Mouse (Mus musculus) kidney, embryonic 16.5 days (tissue): ENCODE measurements around the gene Thbs4. TPM values are rescaled to one million over a fixed set of nuclear protein-coding genes. Genes with fewer than 3 reads are reported as not detected.
A peak's percentile ranks its signal among the peaks of the same experiment; 100 is the strongest.

Source experiments
- ATAC-seq: fragments of 200-750 bp; cut with Nextera tagmentation; 2 replicates; pipeline ENCODE4 v1.8.0; 2017; ENCODE audit warnings: moderate TSS enrichment; ENCODE audit not compliant: low FRiP score, low TSS enrichment
- H3K27ac ChIP-seq: fragments of 300-500 bp; sonication (generic); 2 replicates; pipeline ENCODE4 v1.5.1; 2014; ENCODE audit warnings: low read length
- H3K27me3 ChIP-seq: fragments of 300-500 bp; sonication (generic); 2 replicates; pipeline ENCODE4 v1.6.1; 2014; ENCODE audit warnings: low read length, control low read depth, mixed read lengths; ENCODE audit not compliant: insufficient read depth
- H3K36me3 ChIP-seq: fragments of 300-500 bp; sonication (generic); 2 replicates; pipeline ENCODE4 v1.6.1; 2014; ENCODE audit warnings: low read length, control low read depth, mixed read lengths; ENCODE audit not compliant: insufficient read depth
- H3K4me1 ChIP-seq: fragments of 300-500 bp; sonication (generic); 2 replicates; pipeline ENCODE4 v1.6.1; 2014; ENCODE audit warnings: low read length, control low read depth, mixed read lengths; ENCODE audit not compliant: insufficient read depth
- H3K4me2 ChIP-seq: fragments of 300-500 bp; sonication (generic); replicated peaks from 2 replicates; pipeline ENCODE4 v1.6.1; 2014; ENCODE audit warnings: low read depth, low read length
- H3K4me3 ChIP-seq: fragments of 300-500 bp; sonication (generic); 2 replicates; pipeline ENCODE4 v1.5.1; 2014; ENCODE audit warnings: mild to moderate bottlenecking, low read length
- H3K9ac ChIP-seq: fragments of 300-500 bp; sonication (generic); replicated peaks from 2 replicates; pipeline ENCODE4 v1.6.1; 2014; ENCODE audit warnings: low read length
- H3K9me3 ChIP-seq: fragments of 300-500 bp; sonication (generic); 2 replicates; pipeline ENCODE4 v1.6.1; 2016; ENCODE audit warnings: low read length, control low read depth
- WGBS: fragments of 180-500 bp; shearing (Covaris S2); extraction: QIAGEN DNeasy Blood & Tissue Kit; methylation state at CpG from one replicate; pipeline ENCODE4 v1.1.7; 2014; 5-methylcytosine and 5-hydroxymethylcytosine counted together
- polyA plus RNA-seq: library from polyadenylated mRNA; unstranded; fragments of >200 nt; fragmentation: Nextera tagmentation; extraction: Ambion mirVana; gene quantifications from 2 replicates; pipeline ENCODE4 v1.2.1, GENCODE M21; 2015

The Thbs4 gene
- polyA plus RNA-seq, 1 experiment from 2014 or later, result 2.1 TPM

DNA sequence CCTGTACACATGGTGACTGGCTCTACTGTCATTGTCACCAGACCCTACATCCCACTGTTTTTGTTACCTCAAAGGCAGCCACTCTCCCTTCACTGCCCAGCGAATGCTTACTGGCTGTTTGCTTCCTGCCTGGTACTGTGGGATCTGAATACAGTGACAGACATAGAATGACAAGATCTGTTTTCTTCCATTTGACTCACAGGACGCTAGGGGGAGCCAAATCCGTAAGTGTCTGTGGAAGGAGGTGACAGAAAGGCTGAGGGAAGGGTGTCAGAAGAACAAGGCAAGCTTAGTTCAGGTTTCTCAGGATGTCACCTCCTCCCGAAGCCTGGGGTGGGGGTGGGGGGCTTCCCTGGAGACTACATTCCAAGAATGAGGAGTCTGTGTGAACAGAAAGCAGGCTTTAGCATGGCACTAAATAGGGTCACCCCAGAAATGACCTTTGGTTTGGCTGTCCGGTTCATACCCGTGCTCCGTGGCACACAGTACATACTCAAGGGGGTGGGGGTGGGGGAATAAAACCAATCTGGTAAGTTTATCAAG is 43.6 kb downstream of the Thbs4 start:
- WGBS, result 12% methylated on average over 7 of the region's 7 CpGs

DNA sequence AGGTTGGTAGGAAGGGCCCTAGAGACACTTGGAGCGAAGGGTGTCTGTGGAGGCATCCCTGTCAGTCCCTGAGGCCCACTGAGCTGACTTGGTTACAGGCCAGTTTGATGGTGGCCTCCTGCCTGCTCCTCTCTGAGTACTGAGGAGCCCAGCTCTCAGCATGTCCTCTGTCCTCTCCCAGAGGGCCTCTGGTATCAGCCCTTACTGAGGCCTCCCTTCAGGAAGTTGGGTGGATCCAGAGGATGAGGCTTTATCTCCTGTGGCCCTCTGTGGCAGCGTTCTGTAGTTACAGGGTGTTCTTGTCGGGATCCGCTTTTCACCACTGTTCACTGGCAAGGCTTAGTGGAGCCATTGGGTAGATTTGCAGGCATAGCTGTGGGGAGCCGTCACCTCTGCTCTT is 51.3 kb downstream of the Thbs4 start:
- Histone ChIP-seq H3K36me3 (no peaks in the 10 kb centered on the region), H3K4me1 (no peaks in the 10 kb centered on the region), H3K4me3 (no peak overlapping the region), H3K27ac (no peak overlapping the region), H3K4me2 (no peak overlapping the region), H3K9me3 (peaks cover 3% of the 10 kb centered on the region; the same call in 1 of the 2 replicates), H3K27me3 (no peaks in the 10 kb centered on the region), H3K9ac (no peak overlapping the region)
- ATAC-seq, result no peak
- 79% methylated on average over 5 of the region's 5 CpGs for WGBS

More for the DNA sequence above, 43.6 kb downstream of the Thbs4 start:
- Histone ChIP-seq H3K9ac (no peak overlapping the region), H3K27me3 (no peaks in the 10 kb centered on the region), H3K27ac (no peak overlapping the region), H3K4me2 (no peak overlapping the region; the same call in 1 of the 2 replicates), H3K9me3 (peaks cover 3% of the 10 kb centered on the region; the same call in 1 of the 2 replicates), H3K36me3 (no peaks in the 10 kb centered on the region), H3K4me3 (no peak overlapping the region), H3K4me1 (0 out of 2 replicates have a peak, but pooled peaks cover 4% of the 10 kb centered on the region)
- peak; percentile 78 for ATAC-seq

DNA sequence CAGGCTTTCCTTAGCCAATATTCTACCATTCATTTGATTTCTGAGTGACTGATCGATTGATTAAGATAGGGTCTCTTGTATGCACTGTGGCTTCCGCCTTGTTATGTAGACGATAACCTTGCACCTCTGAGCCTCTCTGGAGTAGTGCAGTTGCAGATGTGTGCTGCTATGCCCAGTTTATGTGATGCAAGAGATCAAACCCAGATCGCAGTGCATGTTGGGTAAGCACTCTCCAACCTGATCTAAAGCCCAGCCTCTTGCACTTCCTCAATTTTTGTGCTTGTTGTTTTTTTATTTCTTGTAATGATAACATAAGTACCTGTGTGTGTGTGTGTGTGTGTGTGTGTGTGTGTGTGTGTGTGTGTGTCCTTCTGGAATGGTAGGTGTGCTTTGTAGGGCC is 51.7 kb downstream of the Thbs4 start:
- H3K27ac ChIP-seq, result no peak overlapping the region
- H3K4me1 ChIP-seq, result no peaks in the 10 kb centered on the region
- H3K9me3 ChIP-seq, result peaks cover 3% of the 10 kb centered on the region; the same call in 1 of the 2 replicates
- H3K4me3 ChIP-seq, result no peak overlapping the region
- no peak overlapping the region for H3K4me2 ChIP-seq
- H3K9ac ChIP-seq, result no peak overlapping the region
- no peaks in the 10 kb centered on the region for H3K36me3 ChIP-seq
- ATAC-seq, result no peak; the same call in 1 of the 2 replicates
- 89% methylated on average over 4 of the region's 4 CpGs for WGBS
- no peaks in the 10 kb centered on the region for H3K27me3 ChIP-seq

DNA sequence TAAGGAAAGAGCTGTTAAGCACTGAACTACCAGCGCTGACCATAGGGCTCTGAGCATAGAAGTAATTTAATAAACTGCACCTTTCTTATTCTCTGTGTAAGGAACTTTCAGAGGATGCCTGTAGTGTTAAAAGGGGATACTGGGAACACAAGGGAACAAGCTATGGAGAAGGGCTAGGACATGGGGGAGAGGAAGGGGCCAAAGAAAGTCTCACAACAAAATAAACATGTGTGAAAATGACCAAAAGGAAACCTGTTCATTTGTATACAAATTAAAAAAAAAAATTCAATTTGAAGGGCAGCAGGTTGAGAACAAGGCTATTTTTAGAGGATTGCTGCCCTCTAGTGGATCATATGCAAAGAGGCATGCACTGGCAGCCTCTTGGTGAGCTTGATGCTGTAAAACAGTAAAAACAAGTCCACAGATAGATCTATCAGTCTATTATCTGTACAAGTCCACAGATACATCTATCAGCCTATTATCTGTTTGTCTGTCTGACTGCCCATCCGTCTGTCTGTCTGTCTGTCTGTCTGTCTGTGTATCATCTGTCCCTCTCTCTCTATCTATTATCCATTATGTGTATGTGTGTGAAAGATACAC is 53.8 kb downstream of the Thbs4 start:
- Histone ChIP-seq H3K9me3 (no peaks in the 10 kb centered on the region), H3K27ac (no peak overlapping the region), H3K4me3 (no peak overlapping the region), H3K4me1 (peaks cover 8% of the 10 kb centered on the region), H3K27me3 (no peaks in the 10 kb centered on the region), H3K36me3 (no peaks in the 10 kb centered on the region), H3K4me2 (no peak overlapping the region), H3K9ac (no peak overlapping the region)
- WGBS, result 6% methylated on average over 2 of the region's 2 CpGs
- peak; percentile 62; the same call in 1 of the 2 replicates for ATAC-seq

DNA sequence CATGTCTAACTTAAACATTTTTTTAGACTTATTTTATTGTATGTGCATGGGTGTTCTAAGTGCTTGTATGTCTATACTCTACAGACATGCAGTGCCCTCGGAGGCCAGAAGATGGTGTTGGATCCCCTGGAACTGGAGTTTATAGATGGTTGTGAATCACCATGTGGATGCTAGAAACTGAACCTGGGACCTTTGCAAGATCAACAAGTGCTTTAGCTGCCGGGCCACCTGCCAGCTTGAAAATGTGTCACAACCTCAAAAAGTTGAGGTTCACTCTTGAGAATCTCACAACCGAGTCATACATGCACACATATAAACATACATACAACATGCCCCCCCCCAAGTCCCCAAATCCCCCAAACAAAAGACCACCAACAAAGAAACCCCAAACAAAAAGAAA is 54.8 kb downstream of the Thbs4 start:
- Histone ChIP-seq H3K27ac (no peak overlapping the region), H3K27me3 (no peaks in the 10 kb centered on the region), H3K4me3 (no peak overlapping the region), H3K36me3 (no peaks in the 10 kb centered on the region), H3K4me2 (no peak overlapping the region), H3K9ac (no peak overlapping the region), H3K4me1 (peaks cover 8% of the 10 kb centered on the region), H3K9me3 (no peaks in the 10 kb centered on the region)
- ATAC-seq, result no peak
- WGBS, result 88% methylated on average over 3 of the region's 3 CpGs

DNA sequence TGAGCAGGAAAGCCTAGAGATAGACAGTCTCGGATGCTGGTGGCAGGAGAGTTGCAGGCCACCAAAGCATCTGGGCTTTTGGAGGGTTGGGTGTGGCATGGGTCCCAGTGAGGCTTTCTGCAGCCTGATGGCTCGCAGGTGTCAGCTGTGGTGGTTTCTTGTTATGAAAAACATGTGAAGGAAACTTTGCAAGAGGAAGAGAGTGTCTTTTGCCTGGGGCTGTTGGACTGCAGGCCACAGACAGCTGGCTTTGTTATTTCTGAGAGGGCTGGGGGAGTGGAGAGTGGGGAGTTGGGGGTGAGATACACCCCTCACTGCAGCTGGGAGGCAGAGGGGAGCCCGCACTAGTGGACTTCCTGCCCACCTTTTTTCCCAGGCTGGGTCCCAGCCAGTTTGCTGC is 55.8 kb downstream of the Thbs4 start:
- ATAC-seq, result no peak

DNA sequence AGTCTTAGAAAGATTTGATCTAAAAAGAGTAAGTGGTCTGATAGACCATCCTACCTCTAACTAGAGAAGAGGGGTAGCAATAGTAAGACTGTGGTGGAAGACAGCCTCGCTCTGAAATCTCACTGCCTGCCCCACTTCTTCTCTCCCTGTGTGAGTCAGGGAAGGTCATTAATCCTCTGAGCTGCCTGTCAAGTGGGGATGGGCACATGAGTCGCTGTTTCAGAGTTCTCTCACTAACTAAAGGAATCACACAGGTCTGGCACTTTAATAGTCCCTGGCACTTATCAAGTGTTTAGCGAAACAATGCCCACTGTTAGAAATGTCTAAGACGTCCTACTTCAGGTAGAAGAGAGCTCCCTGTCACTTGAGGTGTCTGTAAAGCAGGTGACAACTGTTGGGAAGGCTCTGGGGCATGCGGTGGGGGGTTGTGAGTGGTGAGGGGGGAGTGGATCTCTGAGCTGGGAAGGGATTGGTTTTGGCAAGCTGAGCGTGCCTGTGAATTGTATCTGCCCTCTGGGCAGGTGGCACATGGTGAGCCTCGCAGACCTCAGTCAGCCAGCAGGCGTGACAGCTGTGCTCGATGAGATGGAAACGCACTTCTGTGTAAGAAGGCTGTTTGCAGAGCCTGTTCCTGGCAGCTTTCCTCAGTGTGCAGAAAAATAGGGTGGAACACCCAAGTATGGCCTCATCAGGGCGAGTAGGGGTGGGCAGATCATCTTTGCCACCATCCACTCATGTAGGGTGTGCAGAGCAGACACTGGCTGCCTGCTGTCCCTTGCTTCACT is 57.9 kb downstream of the Thbs4 start:
- H3K9me3 ChIP-seq, result no peaks in the 10 kb centered on the region
- no peak overlapping the region for H3K27ac ChIP-seq
- peaks cover 8% of the 10 kb centered on the region for H3K4me1 ChIP-seq
- WGBS, result 44% methylated on average over 11 of the region's 11 CpGs
- ATAC-seq, result no peak; the same call in 1 of the 2 replicates
- no peak overlapping the region for H3K4me3 ChIP-seq
- no peak overlapping the region for H3K9ac ChIP-seq
- H3K36me3 ChIP-seq, result no peaks in the 10 kb centered on the region
- no peak overlapping the region for H3K4me2 ChIP-seq
- H3K27me3 ChIP-seq, result no peaks in the 10 kb centered on the region

More for the DNA sequence above, 55.8 kb downstream of the Thbs4 start:
- Histone ChIP-seq H3K27ac (no peak overlapping the region), H3K4me2 (no peak overlapping the region), H3K4me3 (no peak overlapping the region), H3K4me1 (peaks cover 8% of the 10 kb centered on the region), H3K9ac (no peak overlapping the region), H3K9me3 (no peaks in the 10 kb centered on the region), H3K27me3 (no peaks in the 10 kb centered on the region), H3K36me3 (no peaks in the 10 kb centered on the region)
- 70% methylated on average over 3 of the region's 3 CpGs for WGBS

DNA sequence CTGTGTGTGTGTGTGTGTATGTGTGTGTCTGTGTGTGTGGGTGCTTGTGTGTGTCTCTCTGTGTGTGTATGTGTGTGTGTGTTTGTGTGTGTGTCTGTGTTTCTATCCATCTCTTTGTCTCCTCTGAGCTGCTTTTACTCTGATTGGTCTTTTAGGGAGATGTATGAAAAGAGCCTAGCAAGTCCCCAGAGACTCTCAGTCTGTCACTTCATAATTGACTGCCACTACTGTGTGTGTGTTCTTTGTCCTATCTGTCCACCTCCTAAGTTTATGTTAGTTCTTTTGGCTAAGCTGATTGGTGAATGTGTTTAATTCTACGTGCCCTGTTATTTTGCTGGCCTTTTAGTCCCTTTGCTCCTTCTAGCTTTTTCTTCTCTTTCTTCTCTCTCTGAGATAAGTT is 58.9 kb downstream of the Thbs4 start:
- H3K9ac ChIP-seq, result no peak overlapping the region
- H3K4me3 ChIP-seq, result no peak overlapping the region
- no peaks in the 10 kb centered on the region for H3K27me3 ChIP-seq
- no peak for ATAC-seq
- 77% methylated on average over 1 of the region's 1 CpGs for WGBS
- no peaks in the 10 kb centered on the region for H3K36me3 ChIP-seq
- peaks cover 8% of the 10 kb centered on the region for H3K4me1 ChIP-seq
- no peaks in the 10 kb centered on the region for H3K9me3 ChIP-seq
- H3K4me2 ChIP-seq, result no peak overlapping the region
- no peak overlapping the region for H3K27ac ChIP-seq

DNA sequence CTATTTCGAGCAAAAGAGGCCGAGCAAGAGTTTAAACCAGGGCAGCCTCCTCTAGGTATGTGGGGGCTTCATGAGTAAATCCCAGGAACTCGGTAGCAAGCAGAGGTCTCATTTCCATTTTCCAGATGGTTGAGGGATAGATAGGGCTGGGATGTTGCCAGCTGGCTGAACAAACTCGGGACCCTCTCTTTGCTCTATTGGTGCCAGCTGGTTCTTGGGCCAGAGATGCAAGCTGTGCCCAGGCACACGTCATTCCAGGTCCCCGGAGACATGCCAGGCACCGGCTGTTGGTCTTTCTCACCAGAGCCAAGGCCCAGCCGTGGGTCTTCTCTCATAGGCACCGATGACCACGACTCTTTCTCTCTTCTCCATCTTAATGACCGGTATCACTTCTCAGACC is 60.9 kb downstream of the Thbs4 start:
- H3K4me2 ChIP-seq, result no peak overlapping the region
- H3K9me3 ChIP-seq, result no peaks in the 10 kb centered on the region
- H3K9ac ChIP-seq, result no peak overlapping the region
- H3K27me3 ChIP-seq, result no peaks in the 10 kb centered on the region
- no peak for ATAC-seq
- no peak overlapping the region for H3K4me3 ChIP-seq
- peaks cover 8% of the 10 kb centered on the region for H3K4me1 ChIP-seq
- no peaks in the 10 kb centered on the region for H3K36me3 ChIP-seq
- 89% methylated on average over 11 of the region's 11 CpGs for WGBS
- no peak overlapping the region for H3K27ac ChIP-seq

DNA sequence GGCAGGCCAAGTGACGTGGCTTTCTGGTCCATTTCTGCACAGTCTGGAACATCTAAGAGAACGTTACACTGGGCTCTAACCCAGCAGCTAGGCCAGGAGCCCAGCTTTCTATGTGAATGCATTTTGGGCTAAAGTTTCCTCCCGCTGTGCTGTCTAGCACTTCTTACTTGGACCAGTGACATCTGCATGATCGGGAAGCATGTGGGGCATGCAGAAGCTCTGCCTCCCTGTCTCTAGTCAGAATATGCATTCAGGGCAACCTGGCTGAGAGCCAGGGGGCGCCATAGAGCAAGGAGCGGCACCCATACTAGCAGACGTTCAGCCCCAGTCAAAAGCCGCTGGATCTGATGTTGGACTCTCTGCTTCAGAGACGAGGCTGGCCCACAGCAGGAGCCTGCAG is 61.4 kb downstream of the Thbs4 start:
- Histone ChIP-seq H3K27me3 (no peaks in the 10 kb centered on the region), H3K27ac (no peak overlapping the region), H3K4me3 (no peak overlapping the region), H3K9me3 (no peaks in the 10 kb centered on the region), H3K4me2 (no peak overlapping the region), H3K4me1 (peaks cover 8% of the 10 kb centered on the region), H3K9ac (no peak overlapping the region), H3K36me3 (no peaks in the 10 kb centered on the region)
- no peak for ATAC-seq
- WGBS, result 49% methylated on average over 9 of the region's 9 CpGs
